Mouse (Mus musculus) heart, embryonic 16.5 days (tissue): ENCODE data around the gene Tpk1. TPM values are rescaled to one million over a fixed set of nuclear protein-coding genes. Genes with fewer than 3 reads are reported as not detected.

Experiments used
- ATAC-seq: fragments of 200-750 bp; cut with Nextera tagmentation; replicated peaks from 2 replicates; pipeline ENCODE4 v1.8.0; 2017; ENCODE audit warnings: moderate number of reproducible peaks; ENCODE audit not compliant: insufficient read depth, low FRiP score; ENCODE audit errors: extremely low read depth
- H3K27ac ChIP-seq: fragments of 300-500 bp; sonication (generic); 2 replicates; pipeline ENCODE4 v1.5.1; 2014; ENCODE audit warnings: mild to moderate bottlenecking, low read length, control low read depth, moderate library complexity
- H3K27me3 ChIP-seq: fragments of 300-500 bp; sonication (generic); 2 replicates; pipeline ENCODE4 v1.6.1; 2014; ENCODE audit warnings: low read length, mixed read lengths; ENCODE audit not compliant: control insufficient read depth, insufficient read depth
- H3K36me3 ChIP-seq: fragments of 300-500 bp; sonication (generic); 2 replicates; pipeline ENCODE4 v1.6.1; 2014; ENCODE audit not compliant: control insufficient read depth, insufficient read depth
- H3K4me1 ChIP-seq: fragments of 300-500 bp; sonication (generic); 2 replicates; pipeline ENCODE4 v1.6.1; 2014; ENCODE audit warnings: low read length, mixed read lengths; ENCODE audit not compliant: control insufficient read depth, insufficient read depth
- H3K4me2 ChIP-seq: fragments of 300-500 bp; sonication (generic); 2 replicates; pipeline ENCODE4 v1.6.1; 2014; ENCODE audit warnings: low read depth, mild to moderate bottlenecking, control low read depth, low read length
- H3K4me3 ChIP-seq: fragments of 300-500 bp; sonication (generic); 2 replicates; pipeline ENCODE4 v1.5.1; 2014; ENCODE audit warnings: mild to moderate bottlenecking, control low read depth, low read length
- H3K9ac ChIP-seq: fragments of 300-500 bp; sonication (generic); 2 replicates; pipeline ENCODE4 v1.6.1; 2014; ENCODE audit warnings: low read length, control low read depth
- H3K9me3 ChIP-seq: fragments of 300-500 bp; sonication (generic); replicated peaks from 2 replicates; pipeline ENCODE4 v1.6.1; 2016; ENCODE audit warnings: low read length; ENCODE audit not compliant: control insufficient read depth
- WGBS: fragments of 180-500 bp; shearing (Covaris S2); extraction: QIAGEN DNeasy Blood & Tissue Kit; methylation state at CpG from one replicate; pipeline ENCODE4 v1.1.7; 2014; 5-methylcytosine and 5-hydroxymethylcytosine counted together
- polyA plus RNA-seq: library from polyadenylated mRNA; unstranded; fragments of >200 nt; fragmentation: Nextera tagmentation; extraction: Ambion mirVana; gene quantifications from 2 replicates; pipeline ENCODE4 v1.2.1, GENCODE M21; 2015

Gene Tpk1
- polyA plus RNA-seq, 1 experiment from 2014 or later: 7.7 TPM

DNA sequence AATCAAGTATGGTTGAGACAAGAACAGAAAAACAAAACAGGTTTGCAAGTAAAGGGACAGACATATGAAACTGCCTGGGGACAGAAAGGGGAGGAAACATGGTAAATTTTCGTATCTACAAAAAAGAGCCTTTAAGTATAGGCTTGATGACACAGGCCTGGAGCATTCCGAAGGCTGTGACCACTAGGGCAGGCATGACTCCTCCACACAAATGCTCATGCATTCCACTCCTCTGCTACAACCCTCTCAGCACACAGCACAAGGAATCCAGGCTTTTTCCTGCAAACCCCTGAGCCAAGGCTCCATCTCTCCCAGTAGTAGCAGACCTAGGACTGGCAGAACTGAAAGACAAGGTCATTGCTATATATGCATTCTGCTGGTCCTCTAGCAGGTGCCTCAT lies 179.4 kb downstream of the Tpk1 start:
- H3K9me3 ChIP-seq: no peaks in the 10 kb centered on the region
- WGBS: 52% methylated on average over 2 of the region's 2 CpGs
- no peaks in the 10 kb centered on the region for H3K4me1 ChIP-seq
- H3K27me3 ChIP-seq: no peaks in the 10 kb centered on the region
- no peak overlapping the region for H3K4me3 ChIP-seq
- no peaks in the 10 kb centered on the region for H3K36me3 ChIP-seq
- H3K4me2 ChIP-seq: no peak overlapping the region
- no peak overlapping the region for H3K27ac ChIP-seq
- no peak for ATAC-seq
- no peak overlapping the region for H3K9ac ChIP-seq

- no peaks in the 10 kb centered on the region for H3K36me3 ChIP-seq
- H3K9me3 ChIP-seq: no peaks in the 10 kb centered on the region
- no peak overlapping the region for H3K27ac ChIP-seq
- 67% methylated on average over 3 of the region's 3 CpGs for WGBS
- no peak overlapping the region for H3K4me3 ChIP-seq
- H3K4me1 ChIP-seq: no peaks in the 10 kb centered on the region
- H3K9ac ChIP-seq: no peak overlapping the region
- H3K27me3 ChIP-seq: no peaks in the 10 kb centered on the region
- ATAC-seq: no peak
- H3K4me2 ChIP-seq: no peak overlapping the region
These were observed 185.4 kb downstream of the Tpk1 start for GRCm38 (mm10) chr6:43480687-43481086.

DNA sequence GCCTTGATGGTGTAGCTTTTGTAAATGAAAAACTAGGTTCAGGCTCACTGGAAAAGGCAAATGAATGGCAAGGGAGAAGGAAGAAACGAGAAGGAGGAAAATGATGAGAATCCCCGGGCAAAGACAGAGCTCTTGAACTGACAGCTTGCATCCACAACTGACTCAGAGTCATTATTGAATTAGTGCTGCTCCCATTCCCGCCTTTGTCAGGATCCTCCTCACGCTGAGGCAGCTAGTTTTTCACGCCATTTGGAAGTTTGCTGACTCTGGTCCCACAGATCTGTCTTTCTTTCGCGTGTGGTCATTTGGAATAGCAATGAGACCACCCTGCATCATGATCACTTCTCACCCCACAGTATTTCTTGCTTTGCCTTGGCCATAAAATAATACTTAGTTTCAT lies 187.3 kb downstream of the Tpk1 start:
- no peaks in the 10 kb centered on the region for H3K27me3 ChIP-seq
- H3K9ac ChIP-seq: no peak overlapping the region
- no peaks in the 10 kb centered on the region for H3K36me3 ChIP-seq
- no peaks in the 10 kb centered on the region for H3K4me1 ChIP-seq
- H3K9me3 ChIP-seq: no peaks in the 10 kb centered on the region
- ATAC-seq: no peak
- no peak overlapping the region for H3K27ac ChIP-seq
- H3K4me2 ChIP-seq: no peak overlapping the region
- H3K4me3 ChIP-seq: no peak overlapping the region
- 78% methylated on average over 7 of the region's 7 CpGs for WGBS

DNA sequence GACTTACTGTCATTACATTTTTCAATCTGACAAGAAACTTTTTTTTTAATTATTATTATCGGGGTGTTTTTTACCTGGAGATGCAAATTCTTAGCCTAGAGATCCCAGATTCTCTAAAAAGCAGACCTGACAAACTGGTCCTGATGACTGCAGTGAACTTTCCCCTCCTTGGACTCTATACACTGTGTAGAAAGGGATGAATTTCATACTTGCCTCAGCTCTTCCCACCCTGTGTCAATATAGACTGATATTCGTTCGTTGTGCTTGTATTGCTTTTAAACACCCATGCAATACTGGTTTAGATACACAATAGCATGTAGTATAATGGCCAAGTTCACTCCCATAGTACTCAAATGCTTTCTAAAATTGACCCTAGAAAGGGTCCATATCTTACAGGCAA lies 189.7 kb downstream of the Tpk1 start:
- Histone ChIP-seq H3K9me3 (no peaks in the 10 kb centered on the region), H3K27me3 (no peaks in the 10 kb centered on the region), H3K27ac (no peak overlapping the region), H3K4me3 (no peak overlapping the region), H3K4me1 (no peaks in the 10 kb centered on the region), H3K36me3 (no peaks in the 10 kb centered on the region), H3K9ac (no peak overlapping the region), H3K4me2 (no peak overlapping the region)
- WGBS: 90% methylated on average over 3 of the region's 3 CpGs
- no peak for ATAC-seq

GRCm38 (mm10) chr6:43475921-43476320 lies 190.2 kb downstream of the Tpk1 start:
- no peaks in the 10 kb centered on the region for H3K27me3 ChIP-seq
- H3K4me1 ChIP-seq: no peaks in the 10 kb centered on the region
- H3K9me3 ChIP-seq: no peaks in the 10 kb centered on the region
- no peak overlapping the region for H3K4me2 ChIP-seq
- no peaks in the 10 kb centered on the region for H3K36me3 ChIP-seq
- no peak overlapping the region for H3K4me3 ChIP-seq
- no peak overlapping the region for H3K9ac ChIP-seq
- no peak overlapping the region for H3K27ac ChIP-seq
- no peak for ATAC-seq

GRCm38 (mm10) chr6:43471556-43471955 lies 194.5 kb downstream of the Tpk1 start:
- Histone ChIP-seq H3K4me3 (no peak overlapping the region), H3K4me2 (no peak overlapping the region), H3K9me3 (no peaks in the 10 kb centered on the region), H3K27ac (no peak overlapping the region), H3K36me3 (no peaks in the 10 kb centered on the region), H3K9ac (no peak overlapping the region), H3K27me3 (no peaks in the 10 kb centered on the region), H3K4me1 (no peaks in the 10 kb centered on the region)
- 65% methylated on average over 1 of the region's 1 CpGs for WGBS
- ATAC-seq: no peak

GRCm38 (mm10) chr6:43468821-43469594 lies 197.1 kb downstream of the Tpk1 start:
- H3K27me3 ChIP-seq: no peaks in the 10 kb centered on the region
- H3K27ac ChIP-seq: no peak overlapping the region
- no peak for ATAC-seq
- H3K4me3 ChIP-seq: no peak overlapping the region
- H3K4me2 ChIP-seq: no peak overlapping the region
- no peaks in the 10 kb centered on the region for H3K9me3 ChIP-seq
- WGBS: 79% methylated on average over 10 of the region's 10 CpGs
- H3K9ac ChIP-seq: no peak overlapping the region
- H3K36me3 ChIP-seq: no peaks in the 10 kb centered on the region
- H3K4me1 ChIP-seq: no peaks in the 10 kb centered on the region

DNA sequence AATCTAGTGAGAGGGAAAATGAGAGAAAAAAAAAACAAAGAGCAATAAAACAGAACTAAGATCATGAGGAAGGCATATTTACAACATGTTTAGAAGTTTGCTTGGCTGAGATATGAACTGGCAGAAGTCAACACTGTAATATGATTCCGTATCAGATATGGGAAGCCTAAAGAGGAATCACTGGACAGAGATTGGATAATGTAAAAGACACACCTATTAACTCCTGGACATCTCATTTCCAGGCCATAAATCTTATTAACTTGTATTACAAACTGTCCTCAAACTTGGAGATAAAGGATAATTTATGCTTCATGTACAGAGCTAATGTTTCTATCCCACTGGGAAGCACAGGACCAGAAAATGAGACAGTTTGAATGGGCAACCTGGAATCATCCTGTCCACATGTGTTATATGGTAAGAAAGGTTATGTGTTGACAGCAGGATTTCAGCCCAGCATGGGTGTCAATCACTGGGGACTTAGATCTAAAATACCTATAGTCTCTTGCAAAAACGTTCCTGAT lies 203.2 kb downstream of the Tpk1 start:
- H3K4me3 ChIP-seq: no peak overlapping the region
- no peak overlapping the region for H3K9ac ChIP-seq
- no peaks in the 10 kb centered on the region for H3K27me3 ChIP-seq
- no peak overlapping the region for H3K4me2 ChIP-seq
- H3K36me3 ChIP-seq: no peaks in the 10 kb centered on the region
- no peak for ATAC-seq
- H3K27ac ChIP-seq: no peak overlapping the region
- no peaks in the 10 kb centered on the region for H3K4me1 ChIP-seq
- WGBS: 72% methylated on average over 2 of the region's 2 CpGs
- no peaks in the 10 kb centered on the region for H3K9me3 ChIP-seq

- Histone ChIP-seq H3K9me3 (no peaks in the 10 kb centered on the region), H3K4me3 (no peak overlapping the region), H3K27ac (no peak overlapping the region), H3K4me2 (no peak overlapping the region), H3K36me3 (no peaks in the 10 kb centered on the region), H3K27me3 (no peaks in the 10 kb centered on the region), H3K9ac (no peak overlapping the region), H3K4me1 (no peaks in the 10 kb centered on the region)
- WGBS: 69% methylated on average over 2 of the region's 2 CpGs
- ATAC-seq: no peak
These were observed 203.8 kb downstream of the Tpk1 start for GRCm38 (mm10) chr6:43462189-43462848.
